Mouse (Mus musculus) lung, postnatal 0 days (tissue): ENCODE results near the gene Slc25a31. TPM values are rescaled to one million over a fixed set of nuclear protein-coding genes. Genes with fewer than 3 reads are reported as not detected.

Experiments used
- ATAC-seq: fragments of 200-750 bp; cut with Nextera tagmentation; 2 replicates; pipeline ENCODE4 v1.8.0; 2017; ENCODE audit warnings: moderate library complexity
- DNase-seq: peaks from one replicate; pipeline ENCODE4 v3.0.0-alpha.2; 2016; ENCODE audit warnings: low spot score
- H3K27ac ChIP-seq: fragments of 300-500 bp; sonication (generic); 2 replicates; pipeline ENCODE4 v1.5.1; 2014; ENCODE audit warnings: antibody characterized with exemption, mild to moderate bottlenecking, low read length, mixed read lengths
- H3K27me3 ChIP-seq: fragments of 300-500 bp; sonication (generic); replicated peaks from 2 replicates; pipeline ENCODE4 v1.6.1; 2014; ENCODE audit warnings: low read length, mixed read lengths; ENCODE audit not compliant: insufficient read depth
- H3K36me3 ChIP-seq: fragments of 300-500 bp; sonication (generic); 2 replicates; pipeline ENCODE4 v1.6.1; 2014; ENCODE audit warnings: low read length, mixed read lengths; ENCODE audit not compliant: insufficient read depth
- H3K4me1 ChIP-seq: fragments of 300-500 bp; sonication (generic); 2 replicates; pipeline ENCODE4 v1.6.1; 2014; ENCODE audit warnings: antibody characterized with exemption, low read depth, low read length, mixed read lengths; ENCODE audit not compliant: insufficient read depth
- H3K4me2 ChIP-seq: fragments of 300-500 bp; sonication (generic); replicated peaks from 2 replicates; pipeline ENCODE4 v1.6.1; 2014; ENCODE audit warnings: low read depth, mild to moderate bottlenecking, low read length, moderate library complexity, mixed read lengths
- H3K4me3 ChIP-seq: fragments of 300-500 bp; sonication (generic); 2 replicates; pipeline ENCODE4 v1.5.1; 2014; ENCODE audit warnings: low read depth, low read length
- H3K9ac ChIP-seq: fragments of 300-500 bp; sonication (generic); replicated peaks from 2 replicates; pipeline ENCODE4 v1.6.1; 2014; ENCODE audit warnings: low read depth, mild to moderate bottlenecking
- H3K9me3 ChIP-seq: fragments of 300-500 bp; sonication (generic); 2 replicates; pipeline ENCODE4 v1.6.1; 2016; ENCODE audit warnings: low read length, mixed read lengths
- CTCF ChIP-seq: IDR thresholded peaks from 2 replicates; pipeline ENCODE4 v1.5.1; 2016; ENCODE audit warnings: antibody characterized with exemption, mild to moderate bottlenecking
- EP300 ChIP-seq: IDR thresholded peaks from 2 replicates; pipeline ENCODE4 v1.6.1; 2016; ENCODE audit warnings: antibody characterized with exemption, mild to moderate bottlenecking, control low read depth
- WGBS: fragments of 180-500 bp; shearing (Covaris S2); extraction: QIAGEN DNeasy Blood & Tissue Kit; methylation state at CpG from one replicate; pipeline ENCODE4 v1.1.7; 2014; 5-methylcytosine and 5-hydroxymethylcytosine counted together
- polyA plus RNA-seq: library from polyadenylated mRNA; unstranded; fragments of >200 nt; fragmentation: Nextera tagmentation; extraction: Ambion mirVana; gene quantifications from 2 replicates; pipeline ENCODE4 v1.2.1, GENCODE M21; 2015

Slc25a31 gene
- polyA plus RNA-seq, 1 experiment from 2014 or later: 0.12 TPM

DNA sequence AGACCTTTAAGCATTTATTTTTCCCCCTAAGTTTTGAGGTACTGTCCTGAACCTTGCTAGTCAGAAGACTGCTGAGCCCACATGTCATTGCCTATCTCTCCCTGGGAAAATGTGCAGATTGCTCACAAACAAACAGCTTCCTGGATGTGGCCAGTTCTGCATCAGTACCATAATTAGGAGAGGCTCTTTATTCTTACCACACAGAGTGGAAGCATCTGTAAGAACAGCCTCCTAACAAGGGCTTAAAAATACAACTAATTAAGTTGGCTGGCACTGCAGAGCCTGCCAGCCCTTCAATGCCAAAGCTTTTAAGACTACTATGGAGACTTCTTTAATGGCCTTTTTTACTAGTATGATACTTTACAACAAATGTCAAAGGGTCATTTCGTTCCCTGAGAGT is 35.1 kb upstream of the Slc25a31 start:
- no peak for DNase-seq
- Histone ChIP-seq H3K9me3 (no peaks in the 10 kb centered on the region), H3K27me3 (no peaks in the 10 kb centered on the region), H3K4me3 (no peak overlapping the region), H3K4me2 (no peak overlapping the region), H3K27ac (no peak overlapping the region), H3K9ac (no peak overlapping the region), H3K36me3 (no peaks in the 10 kb centered on the region), H3K4me1 (no peaks in the 10 kb centered on the region)
- no peak for ATAC-seq
- 77% methylated on average over 1 of the region's 1 CpGs for WGBS
- TF ChIP-seq EP300 (no peak), CTCF (no peak)

DNA sequence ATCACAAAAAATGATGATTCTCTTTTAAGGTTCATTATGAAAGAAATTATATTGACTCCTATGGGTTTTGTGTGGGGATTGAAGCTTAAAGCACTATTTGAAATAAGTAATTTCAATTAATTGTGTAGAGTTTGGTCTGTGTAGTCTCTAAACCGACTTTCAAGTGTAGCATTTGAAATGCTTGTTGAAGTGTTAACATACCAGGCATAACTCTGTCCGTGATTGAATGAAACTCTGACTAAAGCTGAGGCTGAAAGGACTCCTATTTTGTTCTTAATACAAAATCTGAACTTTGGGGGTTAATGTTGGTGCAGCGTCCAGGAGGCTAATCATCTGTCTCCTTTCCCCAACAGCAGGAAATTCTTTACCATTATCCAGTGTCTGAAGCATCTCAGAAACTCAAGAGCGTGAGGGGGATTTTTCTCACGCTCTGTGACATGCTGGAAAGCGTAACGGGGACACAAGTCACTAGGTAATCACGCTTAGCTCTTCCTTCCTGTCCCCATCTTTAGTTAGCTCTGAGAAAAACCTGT is 33.7 kb upstream of the Slc25a31 start:
- H3K9me3 ChIP-seq: no peaks in the 10 kb centered on the region
- TF ChIP-seq EP300 (no peak), CTCF (no peak)
- no peak overlapping the region for H3K9ac ChIP-seq
- WGBS: 40% methylated on average over 8 of the region's 8 CpGs
- DNase-seq (no peak), ATAC-seq (no peak)
- no peaks in the 10 kb centered on the region for H3K4me1 ChIP-seq
- H3K36me3 ChIP-seq: no peaks in the 10 kb centered on the region
- H3K27ac ChIP-seq: no peak overlapping the region
- H3K27me3 ChIP-seq: no peaks in the 10 kb centered on the region
- no peak overlapping the region for H3K4me3 ChIP-seq
- no peak overlapping the region for H3K4me2 ChIP-seq

DNA sequence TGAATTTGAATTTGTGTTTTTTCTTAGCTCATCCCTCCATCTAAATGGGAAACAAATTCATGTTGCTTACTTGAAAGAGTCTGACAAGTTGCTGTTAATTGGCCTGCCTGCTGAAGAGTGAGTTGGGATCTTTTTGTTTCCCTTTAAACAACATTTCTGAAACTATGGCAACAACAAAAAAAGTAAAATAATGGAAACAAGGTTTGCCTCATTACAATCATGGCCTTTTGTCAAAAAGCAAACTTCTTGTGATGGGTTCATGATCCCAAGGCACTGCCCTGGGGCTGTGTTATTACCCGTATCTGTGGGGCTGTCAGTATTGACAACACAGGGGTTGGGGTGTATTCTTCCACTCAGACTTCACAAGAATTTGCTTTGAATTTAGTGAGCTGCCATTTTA is 29.8 kb upstream of the Slc25a31 start:
- TF ChIP-seq EP300 (no peak), CTCF (no peak)
- H3K9ac ChIP-seq: no peak overlapping the region
- WGBS: 79% methylated on average over 1 of the region's 1 CpGs
- DNase-seq (no peak), ATAC-seq (no peak)
- no peaks in the 10 kb centered on the region for H3K9me3 ChIP-seq
- H3K4me3 ChIP-seq: no peak overlapping the region
- no peaks in the 10 kb centered on the region for H3K36me3 ChIP-seq
- H3K4me2 ChIP-seq: no peak overlapping the region
- no peak overlapping the region for H3K27ac ChIP-seq
- H3K27me3 ChIP-seq: no peaks in the 10 kb centered on the region
- H3K4me1 ChIP-seq: no peaks in the 10 kb centered on the region

DNA sequence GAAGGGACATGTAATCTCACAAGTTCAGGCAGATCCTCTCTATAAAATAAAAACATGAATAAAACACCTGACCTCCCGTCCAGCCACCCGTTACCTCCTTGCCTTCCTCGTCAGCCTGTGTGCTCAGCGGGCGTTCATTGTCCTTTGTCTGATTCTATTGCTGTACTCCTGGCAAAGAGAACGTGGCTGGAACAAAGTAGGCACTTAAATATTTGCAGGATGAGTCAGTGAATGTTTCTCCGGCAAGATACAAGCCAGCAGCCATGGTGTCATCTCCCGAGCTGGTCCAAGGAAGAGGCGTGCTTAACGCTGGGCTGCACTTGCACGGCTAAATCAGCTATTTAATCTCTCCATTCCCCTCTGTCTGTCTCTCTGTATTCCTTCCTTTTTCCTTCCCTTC is 26.3 kb upstream of the Slc25a31 start:
- H3K36me3 ChIP-seq: no peaks in the 10 kb centered on the region
- no peak overlapping the region for H3K9ac ChIP-seq
- no peak overlapping the region for H3K27ac ChIP-seq
- WGBS: 59% methylated on average over 11 of the region's 11 CpGs
- no peak overlapping the region for H3K4me2 ChIP-seq
- no peaks in the 10 kb centered on the region for H3K9me3 ChIP-seq
- no peak overlapping the region for H3K4me3 ChIP-seq
- DNase-seq (peak; percentile 10), ATAC-seq (no peak; the same call in 1 of the 2 replicates)
- TF ChIP-seq EP300 (no peak), CTCF (no peak)
- no peaks in the 10 kb centered on the region for H3K4me1 ChIP-seq
- no peaks in the 10 kb centered on the region for H3K27me3 ChIP-seq

DNA sequence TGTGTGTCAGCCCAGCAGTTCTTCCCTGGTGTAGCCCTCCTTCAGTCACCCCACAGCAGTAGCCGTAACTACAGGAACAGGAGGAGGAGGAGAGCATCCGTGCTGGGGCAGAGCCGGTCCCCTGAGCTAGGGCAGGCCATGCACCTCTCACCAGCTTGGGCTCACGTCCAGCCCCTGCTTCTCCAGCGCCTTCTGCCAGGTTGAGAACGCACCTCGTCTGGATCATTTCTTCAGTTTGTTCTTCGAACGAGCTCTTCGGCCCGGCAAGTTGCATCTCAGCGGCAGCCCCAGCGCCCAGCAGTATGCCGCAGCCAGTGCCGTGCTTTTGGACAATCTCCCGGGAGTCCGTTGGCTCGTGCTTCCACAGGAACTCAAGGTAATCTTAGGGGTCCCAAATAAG is 25.5 kb upstream of the Slc25a31 start:
- DNase-seq (no peak), ATAC-seq (no peak)
- Histone ChIP-seq H3K27ac (no peak overlapping the region), H3K4me2 (no peak overlapping the region), H3K4me3 (no peak overlapping the region), H3K27me3 (no peaks in the 10 kb centered on the region), H3K4me1 (no peaks in the 10 kb centered on the region), H3K9ac (no peak overlapping the region), H3K9me3 (no peaks in the 10 kb centered on the region), H3K36me3 (no peaks in the 10 kb centered on the region)
- TF ChIP-seq EP300 (no peak), CTCF (no peak)
- WGBS: 87% methylated on average over 18 of the region's 18 CpGs

DNA sequence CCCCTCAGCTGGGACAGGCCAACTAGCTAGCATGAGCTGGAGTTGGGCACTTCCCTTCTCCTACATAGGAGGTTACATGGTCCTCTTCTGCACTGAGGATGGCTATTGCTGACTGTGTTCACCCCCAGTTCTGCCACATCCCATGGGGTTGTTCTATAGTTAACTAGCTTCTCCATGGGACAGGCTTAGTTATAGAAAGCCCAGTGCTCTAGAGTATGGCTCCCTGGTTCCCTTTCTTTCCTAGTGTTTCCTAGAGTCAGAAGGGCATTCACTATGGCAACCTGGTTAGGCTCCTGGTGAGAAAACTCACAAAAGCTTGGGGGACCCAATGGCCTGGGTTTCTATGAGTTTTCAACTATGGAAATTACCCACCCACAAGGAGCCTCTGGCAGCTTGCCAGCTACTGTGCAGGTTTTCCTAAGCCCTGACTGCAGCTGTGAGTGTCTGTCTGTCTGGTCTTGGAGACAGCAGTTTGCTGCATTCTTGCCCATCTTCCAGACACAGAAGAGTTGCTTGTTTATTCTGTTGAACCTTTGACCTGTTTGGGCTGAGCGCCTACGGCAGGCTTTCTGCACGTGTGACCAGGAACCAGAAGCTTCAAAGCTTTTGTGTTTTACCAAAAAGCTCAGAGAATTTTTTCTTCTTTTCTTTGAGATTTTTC is 22.7 kb upstream of the Slc25a31 start:
- no peaks in the 10 kb centered on the region for H3K27me3 ChIP-seq
- no peak overlapping the region for H3K9ac ChIP-seq
- H3K4me2 ChIP-seq: no peak overlapping the region
- DNase-seq (no peak), ATAC-seq (no peak)
- H3K27ac ChIP-seq: no peak overlapping the region
- no peaks in the 10 kb centered on the region for H3K9me3 ChIP-seq
- no peaks in the 10 kb centered on the region for H3K36me3 ChIP-seq
- no peak for TF ChIP-seq EP300
- no peak for TF ChIP-seq CTCF
- WGBS: 17% methylated on average over 3 of the region's 3 CpGs
- H3K4me3 ChIP-seq: no peak overlapping the region
- H3K4me1 ChIP-seq: no peaks in the 10 kb centered on the region
